Mouse (Mus musculus): ENCODE data around the gene Tpte. TPM values are rescaled to one million over a fixed set of nuclear protein-coding genes. Genes with fewer than 3 reads are reported as not detected.
"Not testable (repeated sequence)": the region's sequence is repeated elsewhere in the genome, so short reads cannot be mapped to it uniquely, and the experiment has no call there.

Gene Tpte
- total RNA-seq, 2 experiments from 2014 or later: not detected

DNA sequence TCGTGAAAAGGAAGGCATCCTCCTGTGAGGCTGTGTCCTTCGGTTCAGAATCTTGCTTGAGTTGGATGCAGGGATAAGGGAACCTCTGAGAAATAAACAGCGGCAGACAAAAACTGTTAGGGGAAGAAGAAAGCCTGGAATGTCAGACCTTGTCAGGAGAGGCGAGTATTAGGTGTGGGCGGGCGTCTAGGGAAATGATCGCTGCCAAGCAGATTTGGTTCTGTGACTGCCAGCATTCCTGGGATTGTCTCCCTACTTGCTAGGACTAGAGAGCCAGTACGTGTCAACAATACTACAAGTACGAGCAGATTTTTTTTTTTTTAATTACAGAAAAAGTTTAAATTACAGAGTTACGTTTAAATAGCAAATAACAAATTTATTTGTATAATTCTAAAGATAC is 8.6 kb upstream of the Tpte start:
- no peak overlapping the region for H3K4me3 ChIP-seq
- no peak for DNase-seq (ENCODE audit: low spot score in 2 of 2)
- no peak overlapping the region for H3K27ac ChIP-seq
- TF ChIP-seq CTCF (conservative IDR thresholded peaks at IDR 0.05): no peak

DNA sequence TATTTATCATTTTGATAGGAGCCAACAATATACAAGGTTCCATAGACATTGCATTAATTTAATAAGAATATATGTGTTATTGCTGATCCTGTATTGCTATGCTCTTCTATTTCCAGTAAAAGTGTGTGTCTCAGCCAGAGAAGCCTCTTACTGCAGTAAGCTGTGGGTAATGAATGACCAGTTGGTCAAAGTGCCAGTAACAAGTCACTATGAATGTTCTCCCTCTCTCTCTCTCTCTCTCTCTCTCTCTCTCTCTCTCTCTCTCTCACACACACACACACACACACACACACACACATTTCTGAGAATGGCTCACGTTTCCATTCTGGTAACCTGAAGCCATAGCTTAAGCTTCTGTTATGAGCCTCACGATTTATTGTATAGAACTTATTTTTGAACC is 19.1 kb downstream of the Tpte start:
- H3K4me3 ChIP-seq: no peak overlapping the region
- H3K27ac ChIP-seq: no peak overlapping the region
- TF ChIP-seq CTCF (conservative IDR thresholded peaks at IDR 0.05): no peak
- DNase-seq (ENCODE audit: low spot score in 2 of 2): no peak

DNA sequence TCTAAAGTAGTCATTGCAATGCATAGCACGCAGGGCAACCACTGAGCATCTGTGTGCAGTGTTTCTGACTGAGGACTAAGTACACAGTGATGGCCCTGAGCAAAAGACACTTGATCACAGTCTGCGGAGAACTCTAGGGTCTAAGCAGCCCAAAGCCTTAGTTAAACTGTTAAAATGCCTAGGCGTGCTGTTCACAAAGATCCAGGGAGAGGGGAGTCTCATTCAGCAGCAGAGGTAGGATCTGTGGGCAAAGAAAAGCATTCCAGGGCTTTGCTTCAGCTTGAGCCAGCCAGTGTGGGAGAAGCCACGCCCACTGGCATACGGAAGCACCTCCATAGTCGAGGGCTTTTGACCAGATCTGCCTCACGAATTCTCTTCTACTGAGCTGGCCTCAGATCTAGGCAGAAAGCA is 19.7 kb downstream of the Tpte start:
- no peak for TF ChIP-seq CTCF (conservative IDR thresholded peaks at IDR 0.05)
- DNase-seq (ENCODE audit: low spot score in 2 of 2): no peak
- Histone ChIP-seq H3K4me3 (peak overlapping the region; percentile 26; the same call in 1 of the 2 replicates), H3K27ac (no peak overlapping the region)

DNA sequence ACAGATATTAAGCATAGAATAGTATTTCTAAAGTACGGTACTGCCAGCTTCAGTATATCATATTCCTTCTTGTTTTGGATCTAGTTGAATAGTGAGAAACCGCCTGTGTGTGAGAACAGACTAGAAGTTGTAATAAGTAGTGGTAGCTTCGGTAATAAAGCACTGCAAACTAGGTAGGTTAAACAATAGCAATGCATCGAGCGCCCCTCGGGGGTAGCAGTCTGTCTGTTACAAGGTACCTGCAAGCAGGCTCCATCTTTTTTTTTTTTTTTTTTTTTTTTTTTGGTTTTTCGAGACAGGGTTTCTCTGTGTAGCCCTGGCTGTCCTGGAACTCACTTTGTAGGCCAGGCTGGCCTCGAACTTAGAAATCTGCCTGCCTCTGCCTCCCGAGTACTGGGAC is 20.8 kb downstream of the Tpte start:
- not testable (repeated sequence) for DNase-seq (ENCODE audit: low spot score in 2 of 2); H3K27ac ChIP-seq

DNA sequence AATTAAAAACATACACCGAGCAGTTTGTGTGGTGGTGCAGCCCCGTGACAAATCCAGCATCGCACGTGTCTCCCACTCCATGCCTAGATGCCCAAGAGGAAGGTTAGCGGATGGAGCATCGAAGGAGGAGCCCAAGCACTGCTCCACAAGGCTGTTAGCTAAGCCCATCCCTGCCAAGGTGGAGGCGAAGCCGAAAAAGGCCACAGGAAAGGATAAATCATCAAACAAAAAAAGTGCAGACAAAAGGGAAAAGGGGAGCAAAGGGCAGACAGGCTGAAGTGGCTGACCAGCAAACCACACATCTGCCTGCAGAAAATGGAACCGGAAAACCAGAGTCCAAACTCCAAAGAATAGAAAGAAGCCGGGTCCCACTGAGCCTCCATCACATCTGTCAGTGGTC is 23.8 kb downstream of the Tpte start:
- no peak for TF ChIP-seq CTCF (conservative IDR thresholded peaks at IDR 0.05)
- no peak for DNase-seq (ENCODE audit: low spot score in 2 of 2)

More for the DNA sequence above, 20.8 kb downstream of the Tpte start:
- H3K4me3 ChIP-seq: not testable (repeated sequence)

DNA sequence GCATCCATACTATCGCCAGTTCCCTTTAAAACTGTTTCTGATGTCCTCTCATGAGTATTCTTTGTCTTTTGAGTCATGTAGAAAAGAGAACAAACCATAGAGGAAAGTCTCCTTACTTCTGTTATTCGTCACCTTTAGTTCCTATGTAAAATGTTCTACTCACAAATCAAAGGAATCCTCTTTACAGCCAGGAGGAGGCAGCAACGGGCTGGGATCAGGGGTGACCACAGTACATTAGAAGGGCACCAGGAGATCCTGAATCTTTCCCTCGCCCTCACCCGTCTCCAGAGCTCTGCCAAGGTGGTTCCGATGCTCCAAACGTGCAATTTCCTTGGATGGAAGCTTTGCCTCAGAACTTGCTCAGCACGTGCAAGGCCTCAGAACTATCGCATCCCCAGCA is 28.2 kb downstream of the Tpte start:
- peak; percentile 22 for TF ChIP-seq CTCF (conservative IDR thresholded peaks at IDR 0.05)
- no peak for DNase-seq (ENCODE audit: low spot score in 2 of 2)
- Histone ChIP-seq H3K27ac (no peak overlapping the region), H3K4me3 (no peak overlapping the region)

More for the DNA sequence above, 23.8 kb downstream of the Tpte start:
- no peak overlapping the region for H3K4me3 ChIP-seq
- H3K27ac ChIP-seq: no peak overlapping the region

DNA sequence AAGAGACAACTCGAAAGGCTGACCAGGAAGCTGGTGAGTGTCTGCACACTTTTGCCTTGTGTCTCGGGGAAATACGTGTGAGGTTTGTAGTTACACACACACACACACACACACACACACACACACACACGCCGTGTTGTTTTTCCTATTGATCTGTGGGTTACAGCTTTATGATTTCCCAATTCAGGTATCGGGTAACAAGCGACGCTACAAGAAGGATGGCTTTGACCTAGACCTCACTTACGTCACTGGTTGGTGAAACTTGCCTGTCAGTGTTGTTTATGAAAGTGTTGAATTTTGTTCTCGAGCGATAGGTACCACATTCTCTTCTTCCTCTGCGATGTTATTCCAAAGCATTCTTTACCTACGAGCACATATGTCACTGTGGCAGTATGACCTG is 52.2 kb downstream of the Tpte start:
- TF ChIP-seq CTCF (conservative IDR thresholded peaks at IDR 0.05): no peak

DNA sequence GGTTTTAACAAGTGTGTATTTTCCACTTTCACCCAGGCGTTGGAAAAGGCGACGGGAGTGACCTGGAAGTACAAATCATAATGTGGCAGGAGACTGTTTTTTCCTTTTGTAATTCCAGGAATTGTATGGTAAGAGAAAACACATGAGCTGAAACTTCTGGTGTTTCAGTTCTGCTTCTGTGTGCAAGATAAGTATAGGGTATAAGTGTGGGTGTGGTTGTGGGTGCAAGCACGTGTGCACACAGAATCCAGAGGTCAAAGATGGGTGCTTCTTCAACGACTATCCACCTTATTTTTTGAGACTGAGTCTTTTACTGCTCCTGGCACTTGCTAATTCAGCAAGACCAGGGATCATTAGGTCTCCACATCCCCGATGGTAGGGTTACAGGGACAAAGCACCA is 76.1 kb downstream of the Tpte start:
- Histone ChIP-seq H3K4me3 (no peak overlapping the region), H3K27ac (no peak overlapping the region)
- DNase-seq (ENCODE audit: low spot score in 2 of 2): no peak
- no peak for TF ChIP-seq CTCF (conservative IDR thresholded peaks at IDR 0.05)

More for the DNA sequence above, 52.2 kb downstream of the Tpte start:
- H3K4me3 ChIP-seq: no peak overlapping the region
- H3K27ac ChIP-seq: no peak overlapping the region
- no peak for DNase-seq (ENCODE audit: low spot score in 2 of 2)

DNA sequence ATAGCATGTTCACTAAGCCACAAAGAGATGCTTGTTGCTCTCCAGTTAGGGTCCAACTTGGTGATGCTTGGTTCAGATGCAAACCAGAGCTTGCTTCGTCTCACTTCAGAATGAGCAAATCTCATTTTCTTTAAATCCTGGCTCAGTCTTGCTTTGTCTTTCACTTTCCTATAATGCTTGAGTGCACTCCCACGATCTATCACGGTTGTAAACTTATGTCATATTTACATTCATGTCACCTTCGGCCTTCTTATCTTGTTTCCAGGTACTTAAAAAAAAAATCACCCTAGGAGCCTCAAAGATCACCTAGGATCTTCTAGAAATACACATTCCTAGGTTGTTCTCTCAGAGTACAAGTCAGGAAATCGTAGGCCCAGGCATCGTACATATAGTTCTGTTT is 76.6 kb downstream of the Tpte start:
- TF ChIP-seq CTCF (conservative IDR thresholded peaks at IDR 0.05): no peak
- DNase-seq (ENCODE audit: low spot score in 2 of 2): no peak

DNA sequence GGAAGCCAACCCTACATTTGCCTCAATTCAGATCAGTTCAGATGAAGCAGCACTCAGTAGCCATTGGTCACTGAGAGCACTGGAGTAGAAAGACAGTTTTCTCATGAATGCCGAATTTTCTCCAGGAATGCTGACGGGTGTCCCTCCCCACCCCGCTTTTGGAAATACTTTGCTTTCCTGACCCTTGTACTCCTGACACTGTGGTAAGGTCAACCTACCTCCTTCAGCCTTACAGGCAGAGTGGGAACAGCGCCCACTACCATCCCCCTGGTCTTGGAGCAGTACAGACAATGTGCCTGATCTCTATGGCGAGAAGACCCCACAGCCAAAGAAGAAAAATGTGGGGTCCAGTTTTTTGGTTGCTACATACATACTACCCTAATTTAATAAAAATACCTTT is 93.1 kb downstream of the Tpte start:
- Histone ChIP-seq H3K4me3 (no peak overlapping the region), H3K27ac (no peak overlapping the region)
- DNase-seq (ENCODE audit: low spot score in 2 of 2): no peak
- TF ChIP-seq CTCF (conservative IDR thresholded peaks at IDR 0.05): no peak

More for the DNA sequence above, 76.6 kb downstream of the Tpte start:
- Histone ChIP-seq H3K27ac (no peak overlapping the region), H3K4me3 (no peak overlapping the region)

DNA sequence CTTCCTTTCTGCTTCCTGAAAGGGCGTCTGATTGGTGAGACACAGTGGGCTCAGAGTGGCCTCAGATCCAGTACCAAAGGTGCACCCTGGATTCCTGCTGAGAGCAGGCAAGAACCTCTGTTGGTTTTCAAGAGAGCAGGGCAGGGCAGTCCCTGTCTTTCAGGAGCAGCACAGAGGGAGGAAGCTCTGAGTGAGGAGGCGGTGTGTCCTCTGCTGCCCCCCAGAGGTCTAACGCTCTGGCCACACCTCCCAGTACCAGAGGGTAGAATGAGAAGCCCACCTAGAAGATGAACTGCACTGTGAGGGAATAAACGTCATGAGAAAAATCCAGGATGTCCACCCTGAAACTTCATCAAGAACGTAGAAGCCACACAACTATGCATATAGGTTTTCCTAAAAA is 93.7 kb downstream of the Tpte start:
- no peak for DNase-seq (ENCODE audit: low spot score in 2 of 2)
- H3K4me3 ChIP-seq: no peak overlapping the region
- no peak overlapping the region for H3K27ac ChIP-seq
- peak; percentile 80 for TF ChIP-seq CTCF (conservative IDR thresholded peaks at IDR 0.05)

DNA sequence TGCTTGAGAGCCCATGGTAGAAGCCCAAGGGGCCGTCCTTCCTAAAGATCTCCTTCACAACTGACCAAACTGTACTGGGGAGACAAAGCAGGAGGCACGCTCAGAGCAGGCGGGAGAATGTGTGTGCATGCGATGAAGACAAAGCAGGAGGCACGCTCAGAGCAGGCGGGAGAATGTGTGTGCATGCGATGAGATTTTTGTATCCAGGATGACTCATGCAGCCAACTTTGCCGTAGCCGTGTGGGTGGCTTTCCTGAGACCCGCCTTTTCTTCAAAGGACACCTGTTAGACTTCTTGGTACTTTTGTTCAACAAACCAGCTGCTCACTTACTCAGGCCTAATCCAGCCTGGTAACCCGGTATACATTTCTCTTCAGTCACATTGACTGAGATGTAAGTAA is 97.7 kb downstream of the Tpte start:
- no peak overlapping the region for H3K4me3 ChIP-seq
- no peak for TF ChIP-seq CTCF (conservative IDR thresholded peaks at IDR 0.05)
- DNase-seq (ENCODE audit: low spot score in 2 of 2): no peak
- no peak overlapping the region for H3K27ac ChIP-seq

DNA sequence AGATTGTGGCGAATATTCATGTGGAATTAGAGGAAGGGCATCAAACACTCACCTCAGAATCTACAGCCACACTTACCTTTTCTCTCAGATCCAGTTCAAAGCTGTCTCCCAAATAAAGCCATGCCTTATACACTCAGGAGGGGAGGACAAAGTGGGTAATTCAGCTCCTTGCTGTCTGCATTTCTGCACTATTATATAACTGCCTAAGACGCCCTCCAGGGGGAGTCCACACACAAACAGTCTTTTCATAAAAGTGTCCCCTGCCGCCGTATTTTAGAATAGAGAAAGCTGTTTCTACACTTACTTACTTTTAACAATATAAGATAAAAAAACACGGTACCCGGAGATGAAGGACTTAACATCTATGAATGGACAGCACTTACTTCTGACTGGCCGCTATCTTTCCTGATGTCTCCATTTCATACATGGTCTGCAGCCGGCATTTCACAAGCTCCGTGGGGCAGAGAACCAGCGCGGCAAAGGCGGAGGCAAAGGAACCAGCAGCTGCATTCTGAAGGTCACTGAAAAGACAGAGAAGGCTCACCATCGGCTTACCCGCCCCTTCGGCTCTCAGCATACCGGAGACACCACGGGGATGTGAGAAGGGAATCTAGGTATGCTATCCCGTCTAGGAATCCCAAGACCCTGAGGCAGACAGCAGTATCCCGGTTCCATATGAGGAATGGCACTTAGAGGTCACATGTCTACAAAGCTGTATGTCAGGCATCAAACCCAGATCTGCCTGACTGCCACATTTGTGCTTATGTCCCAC is 99.8 kb downstream of the Tpte start:
- H3K4me3 ChIP-seq: no peak overlapping the region
- no peak overlapping the region for H3K27ac ChIP-seq
- peak; percentile 64 for TF ChIP-seq CTCF (conservative IDR thresholded peaks at IDR 0.05)
- no peak for DNase-seq (ENCODE audit: low spot score in 2 of 2)

DNA sequence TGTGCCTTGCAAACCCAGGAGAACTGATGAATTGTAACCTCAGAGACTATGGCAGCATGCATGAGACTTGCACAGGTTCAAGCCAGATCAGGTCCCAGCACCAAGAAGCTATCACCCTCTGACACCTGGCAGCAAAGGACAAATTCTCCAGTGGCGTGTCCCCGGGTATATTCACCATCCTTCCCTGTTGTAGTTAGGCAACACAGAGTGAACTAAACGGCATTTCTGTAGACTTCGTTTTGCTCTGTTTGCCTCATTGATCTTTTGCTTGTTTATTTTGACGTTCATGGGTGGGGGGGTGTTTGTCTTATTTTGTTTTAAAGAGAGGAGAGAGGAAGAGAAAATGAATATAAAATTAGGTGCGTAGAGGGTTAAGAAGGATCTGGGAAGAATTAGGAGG is 101.9 kb downstream of the Tpte start:
- TF ChIP-seq CTCF (conservative IDR thresholded peaks at IDR 0.05): no peak
- DNase-seq (ENCODE audit: low spot score in 2 of 2): no peak
- Histone ChIP-seq H3K4me3 (no peak overlapping the region), H3K27ac (no peak overlapping the region)

Measured in layer of hippocampus, adult 2 months (tissue).